Mouse (Mus musculus) cortical plate, adult 2 months (tissue): ENCODE data around the gene Tent4b.

ENCODE experiments used
- CTCF ChIP-seq: fragments of 200-500 bp; IDR thresholded peaks from 2 replicates; pipeline ENCODE4 v1.5.1; 2011; ENCODE audit warnings: mild to moderate bottlenecking, control low read depth, low read length; ENCODE audit not compliant: insufficient read depth; ENCODE audit errors: extremely low read depth
- POLR2A ChIP-seq: fragments of 200-500 bp; IDR thresholded peaks from 2 replicates; pipeline ENCODE4 v1.6.1; 2011; ENCODE audit warnings: mild to moderate bottlenecking, low read length, control low read depth; ENCODE audit not compliant: insufficient read depth; ENCODE audit errors: extremely low read depth

- TF ChIP-seq CTCF (no peak), POLR2A (no peak)
Measured at GRCm38 (mm10) chr8:88298733-88299103, 99.7 kb downstream of the Tent4b start.
